Mouse (Mus musculus): ENCODE measurements around the gene Zfp746. TPM values are rescaled to one million over a fixed set of nuclear protein-coding genes. Genes with fewer than 3 reads are reported as not detected.
"Not testable (repeated sequence)": the region's sequence is repeated elsewhere in the genome, so short reads cannot be mapped to it uniquely, and the experiment has no call there.

Gene Zfp746
- 18.5 and 20.0 TPM in 2 replicates for polyA plus RNA-seq (2011; ENCODE audit: insufficient read depth, insufficient read length, low read depth, missing spikeins)

DNA sequence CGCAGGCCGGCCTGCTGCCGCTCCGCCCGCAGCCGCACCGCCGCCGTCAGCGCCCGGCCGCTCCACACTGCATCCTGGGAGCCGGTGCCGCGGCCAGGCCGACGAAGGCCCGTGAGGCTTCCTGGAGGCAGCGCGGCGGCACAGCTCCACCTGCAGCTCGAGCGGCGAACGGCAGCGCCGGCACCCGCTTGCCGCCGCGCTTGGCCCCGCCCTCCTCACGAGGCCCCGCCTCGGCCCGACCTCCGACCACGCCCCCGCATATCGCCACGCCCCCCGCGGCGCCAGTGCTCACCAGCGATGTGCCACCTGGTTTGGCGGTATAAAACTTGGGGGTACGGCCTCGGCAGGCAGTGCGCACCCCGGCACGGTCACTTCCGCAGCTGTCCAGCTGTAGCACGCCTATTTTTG is at the start of gene Zfp746:
Gene Zfp746 (minus strand): TSS at position 123 of the 408 bp plus-strand sequence.
- TF ChIP-seq EP300 (IDR thresholded peaks at IDR 0.05; ENCODE audit: insufficient read depth, low read depth, low read length) (0 out of 2 replicates have a peak, but pooled peaks have one; percentile 10), CTCF (IDR thresholded peaks at IDR 0.05; ENCODE audit: low read depth, low read length) (peak; percentile 53), POLR2A (IDR thresholded peaks at IDR 0.05; ENCODE audit: insufficient read depth, low read length) (no peak)
- H3K27me3 ChIP-seq (ENCODE audit: control insufficient read depth, insufficient read depth, low read length, poor library complexity, severe bottlenecking), result no peaks in the 10 kb centered on the region

DNA sequence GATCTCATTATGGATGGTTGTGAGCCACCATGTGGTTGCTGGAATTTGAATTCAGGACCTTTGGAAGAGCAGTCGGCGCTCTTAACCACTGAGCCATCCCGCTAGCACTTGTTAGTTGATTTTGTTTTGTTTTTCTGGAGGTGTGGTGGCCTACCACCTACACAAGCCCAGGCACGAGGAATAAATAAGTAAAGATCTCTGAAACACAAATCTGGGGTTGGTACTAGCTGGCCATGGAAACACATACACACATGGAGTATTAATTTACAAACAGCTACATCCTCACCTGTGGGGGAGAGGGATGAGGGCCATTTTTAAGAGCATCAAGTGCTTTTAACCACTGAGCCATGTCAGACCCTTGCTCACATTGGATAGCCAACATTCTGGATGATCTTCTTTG is 34.7 kb upstream of the Zfp746 start:
- H3K4me3 ChIP-seq (ENCODE audit: low read depth, low read length); H3K9ac ChIP-seq (ENCODE audit: low read depth, poor library complexity, severe bottlenecking); H3K36me3 ChIP-seq (ENCODE audit: control insufficient read depth, insufficient read depth, low read length, poor library complexity, severe bottlenecking); H3K27me3 ChIP-seq (ENCODE audit: control insufficient read depth, insufficient read depth, low read length, poor library complexity, severe bottlenecking); H3K4me1 ChIP-seq (ENCODE audit: control insufficient read depth, insufficient read depth, low read length); H3K9me3 ChIP-seq (replicated peaks; ENCODE audit: control insufficient read depth, insufficient read depth, low read length, poor library complexity, severe bottlenecking): not testable (repeated sequence)
- peak overlapping the region; percentile 29; the same call in 1 of the 2 replicates for H3K27ac ChIP-seq (ENCODE audit: insufficient read depth, low read length)

More for the DNA sequence above, at the start of gene Zfp746:
- H3K4me3 ChIP-seq (ENCODE audit: low read depth, low read length), result peak within 1 kb of the TSS; percentile 72
- peak within 1 kb of the TSS; percentile 88 for H3K9ac ChIP-seq (ENCODE audit: low read depth, poor library complexity, severe bottlenecking)
- H3K27ac ChIP-seq (ENCODE audit: insufficient read depth, low read length), result no peak within 1 kb of the TSS
- H3K4me1 ChIP-seq (ENCODE audit: control insufficient read depth, insufficient read depth, low read length), result no peaks in the 10 kb centered on the region
- H3K36me3 ChIP-seq (ENCODE audit: control insufficient read depth, insufficient read depth, low read length, poor library complexity, severe bottlenecking), result peaks cover 16% of the 10 kb centered on the region; the same call in 1 of the 2 replicates
- no peaks in the 10 kb centered on the region for H3K9me3 ChIP-seq (replicated peaks; ENCODE audit: control insufficient read depth, insufficient read depth, low read length, poor library complexity, severe bottlenecking)

GRCm38 (mm10) chr6:48116036-48116435 is 29.6 kb upstream of the Zfp746 start:
- TF ChIP-seq POLR2A (IDR thresholded peaks at IDR 0.05; ENCODE audit: insufficient read depth, low read length) (no peak), EP300 (IDR thresholded peaks at IDR 0.05; ENCODE audit: insufficient read depth, low read depth, low read length) (no peak), CTCF (IDR thresholded peaks at IDR 0.05; ENCODE audit: low read depth, low read length) (no peak)
- H3K27ac ChIP-seq (ENCODE audit: insufficient read depth, low read length), result no peak overlapping the region
- H3K9ac ChIP-seq (ENCODE audit: low read depth, poor library complexity, severe bottlenecking), result no peak overlapping the region
- H3K36me3 ChIP-seq (ENCODE audit: control insufficient read depth, insufficient read depth, low read length, poor library complexity, severe bottlenecking), result no peaks in the 10 kb centered on the region
- no peak overlapping the region for H3K4me3 ChIP-seq (ENCODE audit: low read depth, low read length)
- H3K9me3 ChIP-seq (replicated peaks; ENCODE audit: control insufficient read depth, insufficient read depth, low read length, poor library complexity, severe bottlenecking), result no peaks in the 10 kb centered on the region
- H3K27me3 ChIP-seq (ENCODE audit: control insufficient read depth, insufficient read depth, low read length, poor library complexity, severe bottlenecking), result no peaks in the 10 kb centered on the region
- H3K4me1 ChIP-seq (ENCODE audit: control insufficient read depth, insufficient read depth, low read length), result no peaks in the 10 kb centered on the region

DNA sequence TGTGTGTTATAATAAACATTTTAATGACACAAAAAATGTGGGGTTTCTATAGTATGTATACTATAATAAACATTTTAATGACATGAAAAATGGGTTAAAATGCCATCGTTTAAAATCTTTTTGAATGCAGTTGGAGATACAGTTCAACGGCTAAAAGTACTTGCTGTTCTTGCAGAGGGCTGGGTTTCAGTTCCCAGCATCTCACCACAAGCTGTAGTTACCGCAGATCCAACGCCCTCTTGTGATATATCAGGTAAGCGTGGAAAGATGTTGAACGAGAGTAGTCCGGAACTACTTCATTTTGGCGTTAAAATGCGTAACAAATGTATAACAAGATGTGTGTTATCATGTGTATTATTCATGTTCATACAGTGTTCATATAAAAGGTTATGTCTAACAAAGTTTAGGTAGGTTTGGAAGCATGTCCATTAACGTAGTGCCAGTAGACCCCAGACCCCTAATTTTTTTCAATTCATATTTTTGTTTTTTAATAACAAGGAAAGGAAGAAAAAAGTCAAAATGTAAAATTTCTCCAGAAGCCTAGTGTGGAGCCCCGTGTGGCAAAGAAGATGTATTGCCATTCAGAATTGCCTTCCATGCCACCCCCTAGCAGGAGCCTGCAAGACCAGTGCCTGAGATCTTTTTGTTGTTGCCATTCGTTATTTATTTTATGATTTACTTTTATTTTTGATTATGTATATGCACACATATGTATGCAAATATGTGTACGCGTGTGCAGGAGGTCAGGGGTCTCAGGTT is 743 bp upstream of the Zfp746 start:
- no peak overlapping the region for H3K9ac ChIP-seq (ENCODE audit: low read depth, poor library complexity, severe bottlenecking)
- no peak overlapping the region for H3K27ac ChIP-seq (ENCODE audit: insufficient read depth, low read length)
- no peaks in the 10 kb centered on the region for H3K27me3 ChIP-seq (ENCODE audit: control insufficient read depth, insufficient read depth, low read length, poor library complexity, severe bottlenecking)
- no peaks in the 10 kb centered on the region for H3K4me1 ChIP-seq (ENCODE audit: control insufficient read depth, insufficient read depth, low read length)
- 0 out of 2 replicates have a peak overlapping the region, but pooled peaks have one; percentile 65 for H3K4me3 ChIP-seq (ENCODE audit: low read depth, low read length)
- TF ChIP-seq CTCF (IDR thresholded peaks at IDR 0.05; ENCODE audit: low read depth, low read length) (no peak), POLR2A (IDR thresholded peaks at IDR 0.05; ENCODE audit: insufficient read depth, low read length) (no peak), EP300 (IDR thresholded peaks at IDR 0.05; ENCODE audit: insufficient read depth, low read depth, low read length) (no peak)
- peaks cover 10% of the 10 kb centered on the region; the same call in 1 of the 2 replicates for H3K36me3 ChIP-seq (ENCODE audit: control insufficient read depth, insufficient read depth, low read length, poor library complexity, severe bottlenecking)
- no peaks in the 10 kb centered on the region for H3K9me3 ChIP-seq (replicated peaks; ENCODE audit: control insufficient read depth, insufficient read depth, low read length, poor library complexity, severe bottlenecking)

DNA sequence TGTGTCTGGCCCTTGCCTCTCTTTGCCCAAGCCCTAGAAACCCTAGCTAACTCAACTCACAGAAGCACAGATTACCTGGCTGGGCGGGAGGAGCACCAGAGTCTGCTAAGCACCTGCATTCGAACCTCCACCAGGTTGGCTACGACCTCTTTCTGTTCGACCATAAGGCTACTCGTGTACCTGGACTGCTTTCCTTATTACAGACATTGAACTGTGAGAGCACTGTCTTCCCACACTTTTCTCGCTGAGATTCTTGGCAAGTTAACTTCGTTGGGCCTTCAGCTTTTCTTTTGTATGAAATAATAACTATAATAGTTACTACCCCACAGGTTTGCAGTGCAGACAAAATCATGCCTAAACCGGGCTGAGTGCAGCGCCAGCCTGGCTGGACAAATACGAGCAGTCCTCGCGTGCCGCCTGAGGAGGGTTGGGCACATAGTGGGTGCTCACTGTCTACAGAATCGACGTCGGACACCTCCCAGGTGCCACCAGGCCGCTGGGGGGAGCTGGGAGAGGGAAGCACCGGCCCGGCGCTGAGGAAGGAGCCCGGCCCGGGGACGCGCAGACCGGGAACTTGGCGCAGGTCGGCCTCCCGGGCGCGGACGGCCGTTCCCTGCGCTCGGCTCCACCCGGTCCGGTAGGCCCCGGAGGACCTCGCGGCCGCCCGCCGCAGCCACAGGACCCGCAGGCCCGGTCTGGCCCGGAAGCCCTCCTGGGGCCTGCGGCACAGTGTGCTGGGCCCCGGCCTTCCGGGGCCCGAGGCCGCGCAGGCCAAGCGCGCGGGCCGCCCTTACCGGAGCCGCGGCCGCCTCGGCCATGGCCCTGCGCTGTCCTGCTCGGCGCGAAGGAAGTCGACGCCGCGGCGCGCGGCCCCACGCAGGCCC is 630 bp downstream of the Zfp746 start:
- Histone ChIP-seq H3K4me3 (ENCODE audit: low read depth, low read length) (peak overlapping the region; percentile 72), H3K4me1 (ENCODE audit: control insufficient read depth, insufficient read depth, low read length) (no peaks in the 10 kb centered on the region), H3K9ac (ENCODE audit: low read depth, poor library complexity, severe bottlenecking) (peak overlapping the region; percentile 88), H3K36me3 (ENCODE audit: control insufficient read depth, insufficient read depth, low read length, poor library complexity, severe bottlenecking) (peaks cover 23% of the 10 kb centered on the region), H3K9me3 (replicated peaks; ENCODE audit: control insufficient read depth, insufficient read depth, low read length, poor library complexity, severe bottlenecking) (no peaks in the 10 kb centered on the region), H3K27ac (ENCODE audit: insufficient read depth, low read length) (no peak overlapping the region), H3K27me3 (ENCODE audit: control insufficient read depth, insufficient read depth, low read length, poor library complexity, severe bottlenecking) (no peaks in the 10 kb centered on the region)
- TF ChIP-seq EP300 (IDR thresholded peaks at IDR 0.05; ENCODE audit: insufficient read depth, low read depth, low read length), result no peak
- no peak for TF ChIP-seq CTCF (IDR thresholded peaks at IDR 0.05; ENCODE audit: low read depth, low read length)
- TF ChIP-seq POLR2A (IDR thresholded peaks at IDR 0.05; ENCODE audit: insufficient read depth, low read length), result no peak

Measured in ES-Bruce4 (cell line).